Mouse (Mus musculus): ENCODE results near the gene Nln. TPM values are rescaled to one million over a fixed set of nuclear protein-coding genes. Genes with fewer than 3 reads are reported as not detected.

Nln gene
- total and polyA plus RNA-seq, 3 experiments, result 38.5 to 76.5 (median 51.2) TPM

DNA sequence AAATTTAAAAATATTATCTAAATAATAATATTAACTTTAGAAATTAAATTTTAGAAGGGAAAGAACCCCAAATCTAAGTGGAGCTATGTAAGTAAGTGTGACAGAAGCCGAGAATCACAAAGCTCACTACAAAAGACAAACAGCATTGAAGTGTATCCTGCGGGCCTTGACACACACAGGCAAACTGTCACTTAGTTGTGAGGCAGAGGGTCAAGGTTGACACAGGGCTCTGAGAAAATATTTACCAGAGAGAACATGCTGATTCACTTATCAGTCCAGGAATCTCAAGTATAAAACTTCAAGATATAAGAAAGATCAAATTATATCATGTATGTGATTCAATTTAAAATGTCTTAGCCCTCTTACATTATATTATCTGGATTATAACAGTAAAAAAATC lies 85.1 kb downstream of the Nln start:
- no peak overlapping the region for H3K9ac ChIP-seq (ENCODE audit: insufficient read depth, low read depth)
- no peak overlapping the region for H3K27ac ChIP-seq (ENCODE audit: insufficient read depth, low read depth)
- H3K4me3 ChIP-seq (replicated peaks in 1 of 3; ENCODE audit: low read depth in 2 of 3, low read length in 2 of 3, poor library complexity in 1 of 3), result no peak overlapping the region
- no peak overlapping the region for H3K4me2 ChIP-seq (ENCODE audit: insufficient read depth, low read depth, poor library complexity, severe bottlenecking)
- peaks cover 10% of the 10 kb centered on the region for H3K9me3 ChIP-seq (replicated peaks; ENCODE audit: low read length)
- in situ Hi-C loops (cut with MboI; ENCODE audit: low pct_ligation_motif_present, low pct_unique_long_range_greater_than_20kb, low sequenced_read_pairs) (no loop called here), dilution Hi-C loops (cut with MboI; ENCODE audit: extremely low pct_ligation_motif_present, extremely low pct_unique_long_range_greater_than_20kb, low sequenced_read_pairs) (no loop called here)
- H3K4me1 ChIP-seq (ENCODE audit: control insufficient read depth in 1 of 2, insufficient read depth in 2 of 2), result peaks cover 3 to 19% of the 10 kb centered on the region in 2 experiments; a peak in 2 of 4 replicates
- peaks cover 11 to 78% of the 10 kb centered on the region in 2 experiments for H3K36me3 ChIP-seq (replicated peaks in 1 of 2; ENCODE audit: control insufficient read depth in 1 of 2, insufficient read depth in 1 of 2, low read length in 1 of 2)
- H3K27me3 ChIP-seq (replicated peaks), result no peaks in the 10 kb centered on the region
- no peaks in the 10 kb centered on the region for H3K79me2 ChIP-seq (replicated peaks; ENCODE audit: control insufficient read depth, extremely low read depth, insufficient read depth, poor library complexity, severe bottlenecking)
- DNase-seq (ENCODE audit: extremely low read depth), result no peak
- TF ChIP-seq ZMIZ1 (IDR thresholded peaks at IDR 0.05; ENCODE audit: low read depth, low read length) (no peak), JUN (IDR thresholded peaks at IDR 0.05; ENCODE audit: insufficient read depth, low read depth, low read length) (no peak), E2F4 (IDR thresholded peaks at IDR 0.05; ENCODE audit: insufficient replicate concordance, low read depth, low read length) (no peak), JUND (conservative IDR thresholded peaks at IDR 0.05; ENCODE audit: low read depth, low read length) (no peak), CHD1 (IDR thresholded peaks at IDR 0.05; ENCODE audit: low read depth, low read length) (no peak), IRF4 (IDR thresholded peaks at IDR 0.05; ENCODE audit: low read depth, low read length) (no peak), MAX (IDR thresholded peaks at IDR 0.05; ENCODE audit: low read length) (no peak)

DNA sequence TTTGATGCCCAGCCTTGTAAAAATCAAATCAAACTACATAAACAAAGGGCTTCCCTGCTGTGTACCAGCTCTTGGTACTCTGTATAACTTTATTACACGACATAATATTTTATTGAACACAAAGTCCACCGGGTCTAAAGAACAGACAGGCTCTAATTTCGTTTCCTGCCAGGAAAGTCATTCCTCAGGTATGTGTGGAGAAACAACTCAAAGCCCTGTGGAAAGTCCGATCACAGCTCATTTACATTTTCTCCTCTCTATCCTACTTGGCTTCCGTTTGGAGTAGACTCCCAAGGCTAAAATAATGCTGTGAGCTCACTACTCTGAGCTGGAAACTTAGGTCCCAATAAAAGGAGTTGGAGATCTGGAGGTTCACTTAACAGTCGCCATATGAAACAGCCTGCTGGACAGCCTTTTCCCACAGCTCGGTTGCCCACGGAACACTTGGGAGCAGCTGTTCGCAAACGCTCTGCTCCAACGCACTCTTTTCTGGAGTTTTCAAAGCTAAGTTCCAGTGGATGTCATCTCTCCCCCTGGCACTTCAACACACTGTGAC lies 86.0 kb downstream of the Nln start:
- no peak for DNase-seq (ENCODE audit: extremely low read depth)
- dilution Hi-C loops (cut with MboI; ENCODE audit: extremely low pct_ligation_motif_present, extremely low pct_unique_long_range_greater_than_20kb, low sequenced_read_pairs) (no loop called here), in situ Hi-C loops (cut with MboI; ENCODE audit: low pct_ligation_motif_present, low pct_unique_long_range_greater_than_20kb, low sequenced_read_pairs) (no loop called here)
- no peaks in the 10 kb centered on the region for H3K27me3 ChIP-seq (replicated peaks)
- no peaks in the 10 kb centered on the region for H3K79me2 ChIP-seq (replicated peaks; ENCODE audit: control insufficient read depth, extremely low read depth, insufficient read depth, poor library complexity, severe bottlenecking)
- no peak overlapping the region for H3K9ac ChIP-seq (ENCODE audit: insufficient read depth, low read depth)
- H3K36me3 ChIP-seq (replicated peaks in 1 of 2; ENCODE audit: control insufficient read depth in 1 of 2, insufficient read depth in 1 of 2, low read length in 1 of 2), result peaks cover 8 to 70% of the 10 kb centered on the region in 2 experiments
- H3K4me1 ChIP-seq (ENCODE audit: control insufficient read depth in 1 of 2, insufficient read depth in 2 of 2), result peaks cover 3 to 23% of the 10 kb centered on the region in 2 experiments; a peak in 2 of 4 replicates
- no peak overlapping the region for H3K27ac ChIP-seq (ENCODE audit: insufficient read depth, low read depth)
- TF ChIP-seq NRF1 (IDR thresholded peaks at IDR 0.05; ENCODE audit: low read depth, low read length) (no peak), CTCF (conservative IDR thresholded peaks at IDR 0.05 in 1 of 2, IDR thresholded peaks at IDR 0.05 in 1 of 2; ENCODE audit: low read depth in 2 of 2, low read length in 2 of 2) (no peak), BHLHE40 (IDR thresholded peaks at IDR 0.05; ENCODE audit: low read depth, low read length) (no peak)
- H3K9me3 ChIP-seq (replicated peaks; ENCODE audit: low read length), result peaks cover 10% of the 10 kb centered on the region
- no peak overlapping the region for H3K4me3 ChIP-seq (replicated peaks in 1 of 3; ENCODE audit: low read depth in 2 of 3, low read length in 2 of 3, poor library complexity in 1 of 3)
- H3K4me2 ChIP-seq (ENCODE audit: insufficient read depth, low read depth, poor library complexity, severe bottlenecking), result no peak overlapping the region

GRCm38 (mm10) chr13:104018466-104019076 lies 90.8 kb downstream of the Nln start:
- in situ Hi-C loops (cut with MboI; ENCODE audit: low pct_ligation_motif_present, low pct_unique_long_range_greater_than_20kb, low sequenced_read_pairs), result no loop called here
- H3K36me3 ChIP-seq (replicated peaks in 1 of 2; ENCODE audit: control insufficient read depth in 1 of 2, insufficient read depth in 1 of 2, low read length in 1 of 2), result peaks cover 6 to 46% of the 10 kb centered on the region in 2 experiments
- DNase-seq (ENCODE audit: extremely low read depth), result peak; percentile 21
- dilution Hi-C loops (cut with MboI; ENCODE audit: extremely low pct_ligation_motif_present, extremely low pct_unique_long_range_greater_than_20kb, low sequenced_read_pairs), result no loop called here
- H3K4me1 ChIP-seq (ENCODE audit: control insufficient read depth in 1 of 2, insufficient read depth in 2 of 2), result peaks cover 0 to 19% of the 10 kb centered on the region in 2 experiments; a peak in 2 of 4 replicates
- no peak overlapping the region for H3K27ac ChIP-seq (ENCODE audit: insufficient read depth, low read depth)
- no peaks in the 10 kb centered on the region for H3K27me3 ChIP-seq (replicated peaks)
- H3K9me3 ChIP-seq (replicated peaks; ENCODE audit: low read length), result peaks cover 10% of the 10 kb centered on the region
- H3K9ac ChIP-seq (ENCODE audit: insufficient read depth, low read depth), result no peak overlapping the region
- no peaks in the 10 kb centered on the region for H3K79me2 ChIP-seq (replicated peaks; ENCODE audit: control insufficient read depth, extremely low read depth, insufficient read depth, poor library complexity, severe bottlenecking)
- no peak overlapping the region for H3K4me2 ChIP-seq (ENCODE audit: insufficient read depth, low read depth, poor library complexity, severe bottlenecking)
- TF ChIP-seq POLR2A (IDR thresholded peaks at IDR 0.05; ENCODE audit: low read depth, low read length) (no peak), POLR2AphosphoS2 (IDR thresholded peaks at IDR 0.05; ENCODE audit: low read depth, low read length) (no peak), BHLHE40 (IDR thresholded peaks at IDR 0.05; ENCODE audit: low read depth, low read length) (no peak), ZC3H11A (IDR thresholded peaks at IDR 0.05; ENCODE audit: low read depth, low read length) (no peak), ETS1 (conservative IDR thresholded peaks at IDR 0.05; ENCODE audit: low read depth, low read length) (no peak), MAZ (IDR thresholded peaks at IDR 0.05; ENCODE audit: low read depth, low read length) (no peak), USF2 (conservative IDR thresholded peaks at IDR 0.05; ENCODE audit: low read depth, low read length) (no peak), KAT2A (IDR thresholded peaks at IDR 0.05; ENCODE audit: insufficient replicate concordance, low read length) (no peak), SIN3A (IDR thresholded peaks at IDR 0.05; ENCODE audit: low read length) (no peak), NELFE (IDR thresholded peaks at IDR 0.05; ENCODE audit: low read depth, low read length) (no peak), NRF1 (IDR thresholded peaks at IDR 0.05; ENCODE audit: low read depth, low read length) (no peak), CHD1 (IDR thresholded peaks at IDR 0.05; ENCODE audit: low read depth, low read length) (no peak)
- H3K4me3 ChIP-seq (replicated peaks in 1 of 3; ENCODE audit: low read depth in 2 of 3, low read length in 2 of 3, poor library complexity in 1 of 3), result no peak overlapping the region

Data from CH12.LX (cell line).